Mouse (Mus musculus): ENCODE results near the gene Rbks. TPM values are rescaled to one million over a fixed set of nuclear protein-coding genes. Genes with fewer than 3 reads are reported as not detected.

Gene Rbks
- polyA plus RNA-seq, 1 experiment = 1.4 TPM

GRCm38 (mm10) chr5:31687972-31688371 is 9.5 kb downstream of the Rbks start:
- no peaks in the 10 kb centered on the region for H3K27me3 ChIP-seq (ENCODE audit: control insufficient read depth, insufficient read depth, low read length, poor library complexity, severe bottlenecking)
- no peak overlapping the region for H3K4me3 ChIP-seq (ENCODE audit: low read depth, low read length)
- TF ChIP-seq POLR2A (IDR thresholded peaks at IDR 0.05; ENCODE audit: insufficient read depth, low read length) (no peak), EP300 (IDR thresholded peaks at IDR 0.05; ENCODE audit: insufficient read depth, low read depth, low read length) (no peak), CTCF (IDR thresholded peaks at IDR 0.05; ENCODE audit: low read depth, low read length) (no peak)
- no peak overlapping the region for H3K9ac ChIP-seq (ENCODE audit: low read depth, poor library complexity, severe bottlenecking)
- no peaks in the 10 kb centered on the region for H3K36me3 ChIP-seq (ENCODE audit: control insufficient read depth, insufficient read depth, low read length, poor library complexity, severe bottlenecking)
- no peaks in the 10 kb centered on the region for H3K9me3 ChIP-seq (replicated peaks; ENCODE audit: control insufficient read depth, insufficient read depth, low read length, poor library complexity, severe bottlenecking)
- H3K4me1 ChIP-seq (ENCODE audit: control insufficient read depth, insufficient read depth, low read length) = no peaks in the 10 kb centered on the region
- H3K27ac ChIP-seq (ENCODE audit: insufficient read depth, low read length) = no peak overlapping the region

- TF ChIP-seq POLR2A (IDR thresholded peaks at IDR 0.05; ENCODE audit: insufficient read depth, low read length) (no peak), EP300 (IDR thresholded peaks at IDR 0.05; ENCODE audit: insufficient read depth, low read depth, low read length) (no peak), CTCF (IDR thresholded peaks at IDR 0.05; ENCODE audit: low read depth, low read length) (no peak)
- Histone ChIP-seq H3K27me3 (ENCODE audit: control insufficient read depth, insufficient read depth, low read length, poor library complexity, severe bottlenecking) (no peaks in the 10 kb centered on the region), H3K36me3 (ENCODE audit: control insufficient read depth, insufficient read depth, low read length, poor library complexity, severe bottlenecking) (no peaks in the 10 kb centered on the region), H3K4me3 (ENCODE audit: low read depth, low read length) (no peak overlapping the region), H3K4me1 (ENCODE audit: control insufficient read depth, insufficient read depth, low read length) (no peaks in the 10 kb centered on the region), H3K27ac (ENCODE audit: insufficient read depth, low read length) (no peak overlapping the region), H3K9ac (ENCODE audit: low read depth, poor library complexity, severe bottlenecking) (no peak overlapping the region), H3K9me3 (replicated peaks; ENCODE audit: control insufficient read depth, insufficient read depth, low read length, poor library complexity, severe bottlenecking) (no peaks in the 10 kb centered on the region)
Measured at GRCm38 (mm10) chr5:31686040-31686439, 11.4 kb downstream of the Rbks start.

- Histone ChIP-seq H3K4me3 (ENCODE audit: low read depth, low read length) (no peak overlapping the region), H3K27me3 (ENCODE audit: control insufficient read depth, insufficient read depth, low read length, poor library complexity, severe bottlenecking) (no peaks in the 10 kb centered on the region), H3K27ac (ENCODE audit: insufficient read depth, low read length) (no peak overlapping the region), H3K4me1 (ENCODE audit: control insufficient read depth, insufficient read depth, low read length) (no peaks in the 10 kb centered on the region), H3K36me3 (ENCODE audit: control insufficient read depth, insufficient read depth, low read length, poor library complexity, severe bottlenecking) (no peaks in the 10 kb centered on the region), H3K9me3 (replicated peaks; ENCODE audit: control insufficient read depth, insufficient read depth, low read length, poor library complexity, severe bottlenecking) (no peaks in the 10 kb centered on the region), H3K9ac (ENCODE audit: low read depth, poor library complexity, severe bottlenecking) (no peak overlapping the region)
- TF ChIP-seq EP300 (IDR thresholded peaks at IDR 0.05; ENCODE audit: insufficient read depth, low read depth, low read length) (no peak), CTCF (IDR thresholded peaks at IDR 0.05; ENCODE audit: low read depth, low read length) (no peak), POLR2A (IDR thresholded peaks at IDR 0.05; ENCODE audit: insufficient read depth, low read length) (no peak)
Measured at GRCm38 (mm10) chr5:31682305-31682704, 15.1 kb downstream of the Rbks start.

- Histone ChIP-seq H3K4me3 (ENCODE audit: low read depth, low read length) (no peak overlapping the region), H3K27ac (ENCODE audit: insufficient read depth, low read length) (no peak overlapping the region), H3K9me3 (replicated peaks; ENCODE audit: control insufficient read depth, insufficient read depth, low read length, poor library complexity, severe bottlenecking) (no peaks in the 10 kb centered on the region), H3K27me3 (ENCODE audit: control insufficient read depth, insufficient read depth, low read length, poor library complexity, severe bottlenecking) (no peaks in the 10 kb centered on the region), H3K4me1 (ENCODE audit: control insufficient read depth, insufficient read depth, low read length) (no peaks in the 10 kb centered on the region), H3K9ac (ENCODE audit: low read depth, poor library complexity, severe bottlenecking) (no peak overlapping the region), H3K36me3 (ENCODE audit: control insufficient read depth, insufficient read depth, low read length, poor library complexity, severe bottlenecking) (no peaks in the 10 kb centered on the region)
- no peak for TF ChIP-seq EP300 (IDR thresholded peaks at IDR 0.05; ENCODE audit: insufficient read depth, low read depth, low read length)
- no peak for TF ChIP-seq CTCF (IDR thresholded peaks at IDR 0.05; ENCODE audit: low read depth, low read length)
- TF ChIP-seq POLR2A (IDR thresholded peaks at IDR 0.05; ENCODE audit: insufficient read depth, low read length) = no peak
Measured at GRCm38 (mm10) chr5:31680183-31680582, 17.2 kb downstream of the Rbks start.

GRCm38 (mm10) chr5:31678000-31678399 is 19.4 kb downstream of the Rbks start:
- Histone ChIP-seq H3K9me3 (replicated peaks; ENCODE audit: control insufficient read depth, insufficient read depth, low read length, poor library complexity, severe bottlenecking) (no peaks in the 10 kb centered on the region), H3K4me3 (ENCODE audit: low read depth, low read length) (no peak overlapping the region), H3K9ac (ENCODE audit: low read depth, poor library complexity, severe bottlenecking) (no peak overlapping the region), H3K4me1 (ENCODE audit: control insufficient read depth, insufficient read depth, low read length) (no peaks in the 10 kb centered on the region), H3K36me3 (ENCODE audit: control insufficient read depth, insufficient read depth, low read length, poor library complexity, severe bottlenecking) (no peaks in the 10 kb centered on the region), H3K27me3 (ENCODE audit: control insufficient read depth, insufficient read depth, low read length, poor library complexity, severe bottlenecking) (no peaks in the 10 kb centered on the region), H3K27ac (ENCODE audit: insufficient read depth, low read length) (no peak overlapping the region)
- no peak for TF ChIP-seq POLR2A (IDR thresholded peaks at IDR 0.05; ENCODE audit: insufficient read depth, low read length)
- TF ChIP-seq CTCF (IDR thresholded peaks at IDR 0.05; ENCODE audit: low read depth, low read length) = no peak
- TF ChIP-seq EP300 (IDR thresholded peaks at IDR 0.05; ENCODE audit: insufficient read depth, low read depth, low read length) = no peak

- Histone ChIP-seq H3K27ac (ENCODE audit: insufficient read depth, low read length) (no peak overlapping the region), H3K4me3 (ENCODE audit: low read depth, low read length) (no peak overlapping the region), H3K4me1 (ENCODE audit: control insufficient read depth, insufficient read depth, low read length) (no peaks in the 10 kb centered on the region), H3K9me3 (replicated peaks; ENCODE audit: control insufficient read depth, insufficient read depth, low read length, poor library complexity, severe bottlenecking) (no peaks in the 10 kb centered on the region), H3K36me3 (ENCODE audit: control insufficient read depth, insufficient read depth, low read length, poor library complexity, severe bottlenecking) (no peaks in the 10 kb centered on the region), H3K9ac (ENCODE audit: low read depth, poor library complexity, severe bottlenecking) (no peak overlapping the region), H3K27me3 (ENCODE audit: control insufficient read depth, insufficient read depth, low read length, poor library complexity, severe bottlenecking) (no peaks in the 10 kb centered on the region)
- TF ChIP-seq CTCF (IDR thresholded peaks at IDR 0.05; ENCODE audit: low read depth, low read length) = no peak
- no peak for TF ChIP-seq EP300 (IDR thresholded peaks at IDR 0.05; ENCODE audit: insufficient read depth, low read depth, low read length)
- TF ChIP-seq POLR2A (IDR thresholded peaks at IDR 0.05; ENCODE audit: insufficient read depth, low read length) = no peak
Measured at GRCm38 (mm10) chr5:31673431-31673830, 24.0 kb downstream of the Rbks start.

Measured in ES-Bruce4 (cell line).